Mouse (Mus musculus): ENCODE measurements around the gene Cd9.

The Cd9 gene

GRCm38 (mm10) chr6:125494092-125494871 lies at the start of gene Cd9:
Gene Cd9, minus strand, starts transcription at chr6:125494791.
- DNase-seq (ENCODE audit: low spot score), result peak; percentile 77

GRCm38 (mm10) chr6:125541296-125541695 lies 46.7 kb upstream of the Cd9 start:
- no peak for DNase-seq (ENCODE audit: low spot score)

- no peak for DNase-seq (ENCODE audit: low spot score)
Measured at GRCm38 (mm10) chr6:125540826-125541225, 46.2 kb upstream of the Cd9 start.

- DNase-seq (ENCODE audit: low spot score), result no peak
Measured at GRCm38 (mm10) chr6:125540199-125540598, 45.6 kb upstream of the Cd9 start.

DNA sequence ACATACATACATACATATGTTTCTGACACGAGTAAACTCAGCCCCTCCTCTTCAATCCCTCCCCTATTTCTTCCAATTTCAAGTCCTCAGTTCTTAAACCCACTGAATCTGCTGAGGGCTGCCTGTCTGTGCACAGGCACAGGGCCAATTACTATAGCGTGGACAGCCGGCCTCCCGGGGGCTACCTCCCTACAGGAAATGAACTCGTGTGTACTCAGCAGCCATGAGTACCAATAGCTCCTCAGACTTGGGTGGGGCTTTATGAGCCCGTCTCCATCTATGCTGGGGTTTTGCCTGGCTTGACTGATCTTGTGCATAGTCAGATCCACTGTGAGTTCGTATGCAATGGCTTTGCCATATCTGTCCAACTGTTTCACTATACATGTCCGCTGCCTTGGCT lies 44.8 kb upstream of the Cd9 start:
- DNase-seq (ENCODE audit: low spot score), result no peak

DNA sequence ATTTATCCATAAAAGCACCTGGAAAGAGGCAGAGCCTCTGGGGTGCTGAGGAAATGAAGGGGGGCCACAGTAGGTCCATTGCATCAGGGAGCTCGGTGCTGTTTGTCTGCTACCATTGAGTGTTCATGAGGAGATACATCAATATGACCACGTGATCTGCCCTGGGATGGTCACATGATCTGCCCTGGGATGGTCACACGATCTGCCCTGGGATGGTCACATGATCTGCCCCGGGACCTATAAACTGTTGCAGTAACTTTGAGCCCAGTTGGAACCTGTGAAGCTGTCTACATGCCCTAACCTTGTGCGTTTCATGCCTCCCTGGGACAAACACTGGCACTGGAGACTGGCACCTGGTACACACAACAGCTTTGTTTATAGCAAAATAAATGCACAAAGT lies 43.9 kb upstream of the Cd9 start:
- DNase-seq (ENCODE audit: low spot score), result no peak

DNA sequence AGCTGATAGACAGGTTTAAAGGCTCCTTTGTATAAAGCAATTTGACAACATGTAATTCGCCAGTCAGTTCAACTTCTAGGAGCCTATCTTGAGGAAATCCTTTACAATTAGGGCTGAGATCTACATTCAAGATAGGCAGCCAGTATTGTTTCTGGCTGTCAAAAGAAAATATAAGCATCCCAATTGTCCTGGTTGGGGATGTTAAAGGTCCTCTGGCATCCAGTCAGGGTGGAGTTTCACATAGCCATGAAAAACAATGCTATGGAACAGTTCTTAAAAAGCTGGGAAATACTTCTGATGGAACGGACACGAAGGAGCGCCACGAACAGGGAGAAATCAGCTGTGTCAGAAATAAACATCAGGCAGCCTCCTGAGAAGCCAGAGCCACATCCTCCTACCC lies 40.4 kb upstream of the Cd9 start:
- no peak for DNase-seq (ENCODE audit: low spot score)

GRCm38 (mm10) chr6:125533104-125533650 lies 38.6 kb upstream of the Cd9 start:
- DNase-seq (ENCODE audit: low spot score), result no peak

DNA sequence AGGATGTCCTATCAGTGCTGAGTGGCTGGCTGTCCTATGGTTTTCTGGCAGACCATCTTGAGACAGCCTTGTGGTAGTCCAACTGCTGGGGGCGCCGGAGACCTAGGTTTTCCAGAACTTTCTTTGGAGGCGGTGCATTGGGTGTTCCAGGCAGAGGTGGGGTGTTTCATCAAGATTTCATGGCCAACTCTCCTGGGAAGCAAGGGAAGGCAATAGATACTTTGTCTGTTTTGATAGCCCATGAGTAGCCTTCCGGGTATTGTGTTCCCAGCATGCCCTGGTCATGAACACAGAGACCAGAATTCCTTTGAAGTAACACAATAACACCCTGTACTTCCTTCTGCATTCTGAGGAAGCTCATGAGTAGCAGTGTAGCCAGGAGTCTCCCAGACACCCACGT lies 34.9 kb upstream of the Cd9 start:
- no peak for DNase-seq (ENCODE audit: low spot score)

DNA sequence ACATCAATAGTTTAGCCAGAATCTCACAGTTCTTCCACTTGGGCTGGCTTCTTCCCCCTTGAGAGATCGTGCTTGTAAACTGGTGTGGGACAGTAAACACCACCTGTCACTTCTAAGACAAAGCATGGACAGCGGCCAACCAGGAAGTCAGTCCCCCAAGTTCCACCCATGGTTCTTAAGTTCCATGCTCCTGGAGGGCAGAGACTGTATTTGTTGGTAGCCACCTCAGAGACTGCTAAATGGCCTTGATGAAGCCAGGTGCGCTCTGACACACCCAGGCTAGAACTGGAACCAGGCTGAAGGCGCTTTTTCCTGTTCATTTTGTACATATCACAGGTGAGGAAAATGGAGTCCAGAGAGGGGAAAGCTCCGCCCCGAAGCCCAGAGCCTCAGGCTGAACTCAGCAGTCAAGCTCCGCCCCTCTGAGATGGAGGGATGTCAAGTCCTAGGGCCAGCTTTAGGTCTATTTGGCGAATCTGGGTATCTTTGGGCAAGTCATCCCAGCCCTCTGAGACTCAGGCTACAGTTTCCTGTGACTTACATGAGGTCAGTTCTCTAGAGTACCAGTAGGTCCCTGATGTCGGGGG lies 34.1 kb upstream of the Cd9 start:
- no peak for DNase-seq (ENCODE audit: low spot score)

GRCm38 (mm10) chr6:125526066-125526465 lies 31.5 kb upstream of the Cd9 start:
- no peak for DNase-seq (ENCODE audit: low spot score)

GRCm38 (mm10) chr6:125524027-125524426 lies 29.4 kb upstream of the Cd9 start:
- DNase-seq (ENCODE audit: low spot score), result no peak

DNA sequence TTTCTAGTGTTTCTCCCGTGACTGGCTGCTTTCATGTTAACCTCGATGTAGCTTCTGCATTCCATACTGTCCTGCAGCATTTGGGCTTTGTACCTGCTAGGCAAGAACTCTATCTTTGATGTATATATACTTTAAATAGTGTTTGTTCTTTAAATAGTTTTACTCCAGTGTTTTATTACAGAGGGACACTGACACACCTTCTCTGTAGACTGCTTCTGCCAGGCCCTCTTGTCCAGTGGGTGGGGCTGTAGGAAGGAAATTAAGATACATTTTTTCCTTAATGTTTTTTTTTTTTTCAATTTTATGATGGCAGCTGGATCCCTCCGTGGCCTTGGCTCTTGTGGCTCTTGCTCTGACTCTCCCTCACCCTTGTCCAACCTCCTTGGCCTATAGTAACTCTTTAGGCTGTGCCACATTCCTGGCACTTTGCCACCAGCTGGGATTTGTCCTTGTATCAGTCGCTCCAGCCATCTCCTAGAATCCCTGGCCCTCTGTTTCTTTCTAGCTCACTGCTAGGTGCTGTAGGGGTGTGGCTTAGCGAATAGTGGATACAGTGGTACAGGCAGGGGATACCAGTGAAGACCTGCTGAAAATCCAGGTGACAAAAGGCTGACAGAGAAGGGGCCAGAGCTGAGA lies 27.1 kb upstream of the Cd9 start:
- no peak for DNase-seq (ENCODE audit: low spot score)

GRCm38 (mm10) chr6:125515503-125516315 lies 21.1 kb upstream of the Cd9 start:
- no peak for DNase-seq (ENCODE audit: low spot score)

- DNase-seq (ENCODE audit: low spot score), result peak; percentile 38
Measured at GRCm38 (mm10) chr6:125512950-125513596, 18.5 kb upstream of the Cd9 start.

DNA sequence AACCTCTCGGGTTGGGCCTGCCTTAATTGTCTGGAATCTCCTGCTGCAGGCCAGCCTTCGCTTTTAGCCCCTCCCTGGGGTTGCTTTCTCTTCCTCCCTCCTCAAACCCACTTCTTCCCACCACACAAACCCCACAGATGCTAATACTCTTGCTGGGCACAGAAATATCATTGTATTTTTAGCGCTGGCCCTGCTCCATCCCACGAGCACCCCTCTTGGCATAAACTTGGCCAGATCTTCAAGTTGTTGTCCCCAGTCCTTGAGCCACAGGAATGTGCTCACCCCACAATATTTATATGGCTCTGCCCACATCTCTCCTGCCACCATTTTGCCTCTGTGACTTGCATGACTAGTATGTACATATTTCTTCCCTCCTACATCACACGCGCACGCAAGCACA lies 16.6 kb upstream of the Cd9 start:
- no peak for DNase-seq (ENCODE audit: low spot score)

- no peak for DNase-seq (ENCODE audit: low spot score)
Measured at GRCm38 (mm10) chr6:125510645-125511044, 16.1 kb upstream of the Cd9 start.

GRCm38 (mm10) chr6:125509783-125510182 lies 15.2 kb upstream of the Cd9 start:
- DNase-seq (ENCODE audit: low spot score), result no peak

GRCm38 (mm10) chr6:125506427-125506826 lies 11.8 kb upstream of the Cd9 start:
- no peak for DNase-seq (ENCODE audit: low spot score)

DNA sequence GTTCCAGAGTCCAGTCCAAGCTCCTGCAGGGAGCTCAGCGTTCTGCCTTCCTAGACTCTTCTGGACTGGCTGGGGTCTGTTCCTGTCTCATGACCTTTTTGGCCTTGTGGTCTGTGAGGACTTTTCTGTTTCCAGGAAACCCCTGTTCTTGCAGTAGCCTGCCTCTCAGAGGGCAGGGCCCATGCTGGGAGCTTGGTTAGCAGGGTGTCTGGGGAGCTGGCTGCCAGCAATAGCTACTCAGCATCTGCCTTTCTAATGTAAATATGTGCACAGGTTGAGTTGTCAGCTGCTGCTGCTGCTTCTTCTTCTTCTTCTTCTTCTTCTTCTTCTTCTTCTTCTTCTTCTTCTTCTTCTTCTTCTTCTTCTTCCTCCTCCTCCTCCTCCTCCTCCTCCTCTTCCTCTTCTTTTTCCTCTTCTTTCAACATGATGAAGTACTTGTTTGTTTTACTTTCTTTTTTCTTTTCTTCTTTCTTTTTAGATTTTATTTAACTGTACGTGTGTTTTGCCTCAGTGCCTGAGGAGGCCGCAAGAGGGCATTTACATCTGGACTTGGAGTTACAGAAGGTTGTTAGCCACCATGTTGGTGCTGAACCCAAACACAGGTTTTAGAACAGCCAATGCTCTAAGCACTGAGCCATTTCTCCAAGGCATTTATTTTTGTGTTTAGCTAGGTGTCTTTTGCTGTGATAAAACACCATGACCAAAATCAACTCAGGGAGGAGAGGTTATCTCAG lies 10.2 kb upstream of the Cd9 start:
- no peak for DNase-seq (ENCODE audit: low spot score)

DNA sequence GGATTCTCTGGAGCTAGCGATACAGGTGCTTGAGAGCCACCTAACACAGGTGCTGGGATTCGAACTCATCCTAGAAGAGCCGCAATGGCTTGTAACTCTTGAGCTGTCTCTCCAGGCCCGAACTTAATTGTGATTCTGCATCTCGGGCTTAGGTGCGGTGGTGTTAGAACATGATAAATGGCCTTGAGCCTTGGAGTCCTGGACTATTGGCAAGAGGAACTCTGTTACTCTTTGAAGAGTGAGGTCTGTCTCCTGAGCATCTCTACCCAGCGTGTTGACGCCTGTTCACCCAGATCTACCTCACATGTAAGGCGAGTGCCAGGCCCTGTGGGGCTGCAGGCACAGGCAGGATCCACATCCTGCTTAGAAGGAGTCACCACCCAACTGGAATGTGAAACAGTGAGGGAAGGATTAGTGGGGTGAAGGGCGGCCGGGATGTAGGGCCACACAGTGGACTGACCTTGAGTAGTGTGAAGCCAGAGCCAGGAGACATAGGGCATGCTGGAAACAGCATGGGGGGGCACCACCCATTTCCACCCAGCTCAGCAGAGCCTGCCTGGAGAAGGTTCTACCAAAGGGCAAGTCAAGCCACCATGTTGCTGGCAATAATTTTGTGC lies 8.7 kb upstream of the Cd9 start:
- no peak for DNase-seq (ENCODE audit: low spot score)
